Mouse (Mus musculus): Measurements from ENCODE around the gene Ccng1.
"Not testable (repeated sequence)": the region's sequence is repeated elsewhere in the genome, so short reads cannot be mapped to it uniquely, and the experiment has no call there.

GRCm38 (mm10) chr11:40709899-40710298 lies 45.2 kb downstream of the Ccng1 start:
- not testable (repeated sequence) for TF ChIP-seq SMC3 (IDR thresholded peaks at IDR 0.05; ENCODE audit: low read depth, low read length); MXI1 (IDR thresholded peaks at IDR 0.05; ENCODE audit: low read depth, low read length); MEF2A (IDR thresholded peaks at IDR 0.05; ENCODE audit: borderline replicate concordance, low read depth, low read length); CTCF (conservative IDR thresholded peaks at IDR 0.05 in 1 of 2, IDR thresholded peaks at IDR 0.05 in 1 of 2; ENCODE audit: low read depth in 2 of 2, low read length in 2 of 2); POLR2A (IDR thresholded peaks at IDR 0.05; ENCODE audit: low read depth, low read length); ZMIZ1 (IDR thresholded peaks at IDR 0.05; ENCODE audit: low read depth, low read length); RCOR1 (conservative IDR thresholded peaks at IDR 0.05; ENCODE audit: low read depth, low read length); JUND (conservative IDR thresholded peaks at IDR 0.05; ENCODE audit: low read depth, low read length); MAX (IDR thresholded peaks at IDR 0.05; ENCODE audit: low read length); USF1 (IDR thresholded peaks at IDR 0.05; ENCODE audit: low read depth, low read length); RAD21 (IDR thresholded peaks at IDR 0.05; ENCODE audit: low read depth, low read length)

Data from CH12.LX (cell line).